Mouse (Mus musculus): Measurements from ENCODE around the gene Obp1b. TPM values are rescaled to one million over a fixed set of nuclear protein-coding genes. Genes with fewer than 3 reads are reported as not detected.
"Not testable (repeated sequence)": the region's sequence is repeated elsewhere in the genome, so short reads cannot be mapped to it uniquely, and the experiment has no call there.

Gene Obp1b
- not detected in 2 replicates for polyA plus RNA-seq (2015; fragmentation: Nextera tagmentation; extraction: Ambion mirVana)

DNA sequence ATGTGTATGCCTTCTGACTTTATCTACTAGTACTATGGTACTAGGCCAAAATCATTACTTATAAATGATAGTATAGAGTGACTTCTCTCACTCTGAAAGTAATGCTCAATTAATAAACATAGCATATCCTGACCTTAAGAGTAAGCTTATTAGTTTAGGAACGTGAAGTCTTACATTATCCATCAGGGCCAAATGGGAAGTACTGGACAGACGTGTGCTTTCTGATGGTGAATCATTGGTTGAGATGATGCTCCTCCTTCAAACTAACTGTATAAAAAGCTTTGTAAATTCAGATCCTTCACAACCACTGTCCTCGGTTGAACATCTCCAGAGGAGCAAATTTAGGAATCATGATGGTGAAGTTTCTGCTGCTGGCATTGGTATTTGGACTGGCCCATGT lies at the start of gene Obp1b:
TSS of gene Obp1b (plus strand) at position 301 of the 400 bp plus-strand sequence.
- not testable (repeated sequence) for H3K27ac ChIP-seq (replicated peaks); H3K36me3 ChIP-seq; H3K9me3 ChIP-seq; H3K9ac ChIP-seq; ATAC-seq (ENCODE audit: extremely low read depth, insufficient number of reproducible peaks, low FRiP score, low TSS enrichment); H3K4me2 ChIP-seq; H3K27me3 ChIP-seq (replicated peaks); H3K4me3 ChIP-seq; H3K4me1 ChIP-seq
- WGBS, result no CpG with 5 or more reads among the region's 3 CpGs

- ATAC-seq (ENCODE audit: extremely low read depth, insufficient number of reproducible peaks, low FRiP score, low TSS enrichment); H3K9me3 ChIP-seq: not testable (repeated sequence)
- 33% methylated on average over 1 of the region's 1 CpGs for WGBS
These were observed 15.6 kb downstream of the Obp1b start for GRCm38 (mm10) chrX:78202220-78202619.

GRCm38 (mm10) chrX:78202829-78203228 lies 16.3 kb downstream of the Obp1b start:
- Histone ChIP-seq H3K36me3 (no peaks in the 10 kb centered on the region), H3K4me3 (no peak overlapping the region), H3K9me3 (0 out of 2 replicates have a peak, but pooled peaks cover 2% of the 10 kb centered on the region), H3K27ac (replicated peaks) (no peak overlapping the region), H3K27me3 (replicated peaks) (no peaks in the 10 kb centered on the region), H3K4me2 (no peak overlapping the region), H3K9ac (no peak overlapping the region), H3K4me1 (no peaks in the 10 kb centered on the region)
- WGBS, result 84% methylated on average over 5 of the region's 5 CpGs
- no peak for ATAC-seq (ENCODE audit: extremely low read depth, insufficient number of reproducible peaks, low FRiP score, low TSS enrichment)

More at GRCm38 (mm10) chrX:78202220-78202619, 15.6 kb downstream of the Obp1b start:
- H3K4me2 ChIP-seq; H3K9ac ChIP-seq; H3K27ac ChIP-seq (replicated peaks); H3K4me1 ChIP-seq; H3K36me3 ChIP-seq; H3K27me3 ChIP-seq (replicated peaks); H3K4me3 ChIP-seq: not testable (repeated sequence)

Other genes with a start within 250 kb of the Obp1b start
- not detected in 2 replicates for gene Obp1a, start 95.4 kb upstream of the Obp1b start, polyA plus RNA-seq (2015; fragmentation: Nextera tagmentation; extraction: Ambion mirVana)
- not detected in 2 replicates for gene Gm5938, start 61.3 kb upstream of the Obp1b start, polyA plus RNA-seq (2015; fragmentation: Nextera tagmentation; extraction: Ambion mirVana)
- not detected in 2 replicates for gene Gm14743, start 59.1 kb downstream of the Obp1b start, polyA plus RNA-seq (2015; fragmentation: Nextera tagmentation; extraction: Ambion mirVana)
- not detected in 2 replicates for gene 4930480E11Rik, start 182.9 kb downstream of the Obp1b start, polyA plus RNA-seq (2015; fragmentation: Nextera tagmentation; extraction: Ambion mirVana)